Mouse (Mus musculus) bone marrow macrophage, adult 2 months (primary cell): Measurements from ENCODE around the gene Phactr2. TPM values are rescaled to one million over a fixed set of nuclear protein-coding genes. Genes with fewer than 3 reads are reported as not detected.
"Not testable (repeated sequence)": the region's sequence is repeated elsewhere in the genome, so short reads cannot be mapped to it uniquely, and the experiment has no call there.

Experiments
- H3K27ac ChIP-seq: 2 replicates; pipeline ENCODE4 v1.5.1; 2012; ENCODE audit warnings: low read depth, low read length; ENCODE audit not compliant: insufficient read depth
- H3K4me1 ChIP-seq: 2 replicates; pipeline ENCODE4 v1.6.1; 2012; ENCODE audit warnings: low read length; ENCODE audit not compliant: control insufficient read depth, insufficient read depth
- H3K4me3 ChIP-seq: 2 replicates; pipeline ENCODE4 v1.5.1; 2012; ENCODE audit warnings: mild to moderate bottlenecking, low read length, moderate library complexity; ENCODE audit not compliant: insufficient read depth
- CTCF ChIP-seq: IDR thresholded peaks from 2 replicates; pipeline ENCODE4 v1.5.1; 2012; ENCODE audit warnings: low read depth, mild to moderate bottlenecking, low read length, moderate library complexity
- POLR2A ChIP-seq: IDR thresholded peaks from 2 replicates; pipeline ENCODE4 v1.6.1; 2012; ENCODE audit warnings: mild to moderate bottlenecking, low read depth, low read length, borderline replicate concordance
- polyA plus RNA-seq: library from polyadenylated mRNA; stranded (reverse); fragments of >200 nt; gene quantifications from 2 replicates; pipeline ENCODE4 v1.2.4, GENCODE M21; 2012; ENCODE audit not compliant: missing spikeins, insufficient read depth, insufficient read length

The Phactr2 gene
- polyA plus RNA-seq, 1 experiment: 26.0 TPM

DNA sequence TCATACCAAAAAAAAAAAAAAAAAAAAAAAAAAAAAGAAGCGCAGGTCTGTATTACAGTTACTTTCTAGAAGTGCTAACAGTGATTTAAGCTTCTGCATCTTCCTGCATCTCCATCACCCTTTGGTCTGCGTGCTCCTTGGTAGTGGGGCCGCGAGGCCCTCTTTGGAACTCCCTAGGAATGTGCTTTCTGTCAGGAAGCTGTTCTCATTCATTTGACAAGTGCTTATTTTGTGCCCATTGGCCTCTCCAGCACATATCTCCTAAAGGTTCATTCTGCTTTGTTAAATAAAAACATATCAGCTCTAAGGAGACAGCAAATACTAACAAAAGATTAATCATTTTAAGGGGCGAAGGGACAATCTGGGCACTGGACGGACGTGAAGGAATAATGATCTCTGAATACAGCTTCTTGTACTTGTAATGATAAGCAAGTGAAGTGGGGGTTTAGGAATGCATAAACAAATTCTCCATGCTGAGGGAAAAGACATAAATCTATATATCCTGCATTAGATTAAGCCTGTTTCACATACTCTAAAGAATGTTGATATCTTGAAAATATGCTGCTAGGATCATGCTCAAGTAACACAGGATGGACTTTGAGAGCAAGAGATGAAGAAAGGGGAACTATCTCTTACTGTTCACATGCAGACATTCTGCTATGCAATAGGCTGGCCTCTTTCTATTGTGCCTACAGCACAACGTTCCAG, 264.1 kb downstream of the Phactr2 start:
- TF ChIP-seq CTCF: no peak
- TF ChIP-seq POLR2A: no peak

DNA sequence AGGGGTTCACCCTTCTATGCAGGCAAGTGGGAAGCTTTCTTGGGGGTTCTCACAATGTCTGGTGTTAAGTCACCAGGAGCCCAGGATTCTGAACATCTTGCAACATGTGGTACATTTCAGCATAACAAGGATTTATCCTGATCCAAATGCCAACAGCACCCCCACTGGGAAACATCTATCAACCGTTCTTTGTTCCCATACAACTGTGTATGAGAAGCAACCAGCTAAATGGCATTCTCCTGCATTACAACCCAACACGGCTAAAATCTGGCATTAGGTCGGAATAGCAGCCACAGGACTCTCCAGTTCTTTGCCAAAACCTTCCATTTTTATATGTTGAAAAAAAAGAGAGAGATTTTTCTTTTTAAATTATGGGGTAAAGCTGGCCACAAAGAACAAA, 264.7 kb downstream of the Phactr2 start:
- H3K4me1 ChIP-seq: no peaks in the 10 kb centered on the region
- no peak overlapping the region for H3K4me3 ChIP-seq
- H3K27ac ChIP-seq: no peak overlapping the region
- TF ChIP-seq POLR2A (no peak), CTCF (no peak)

More for the DNA sequence above, 264.1 kb downstream of the Phactr2 start:
- Histone ChIP-seq H3K4me3 (no peak overlapping the region), H3K4me1 (no peaks in the 10 kb centered on the region), H3K27ac (no peak overlapping the region)

- Histone ChIP-seq H3K4me3 (no peak overlapping the region), H3K4me1 (no peaks in the 10 kb centered on the region), H3K27ac (no peak overlapping the region)
- TF ChIP-seq POLR2A: no peak
- no peak for TF ChIP-seq CTCF
Observed at GRCm38 (mm10) chr10:13209061-13209460, 265.2 kb downstream of the Phactr2 start.

DNA sequence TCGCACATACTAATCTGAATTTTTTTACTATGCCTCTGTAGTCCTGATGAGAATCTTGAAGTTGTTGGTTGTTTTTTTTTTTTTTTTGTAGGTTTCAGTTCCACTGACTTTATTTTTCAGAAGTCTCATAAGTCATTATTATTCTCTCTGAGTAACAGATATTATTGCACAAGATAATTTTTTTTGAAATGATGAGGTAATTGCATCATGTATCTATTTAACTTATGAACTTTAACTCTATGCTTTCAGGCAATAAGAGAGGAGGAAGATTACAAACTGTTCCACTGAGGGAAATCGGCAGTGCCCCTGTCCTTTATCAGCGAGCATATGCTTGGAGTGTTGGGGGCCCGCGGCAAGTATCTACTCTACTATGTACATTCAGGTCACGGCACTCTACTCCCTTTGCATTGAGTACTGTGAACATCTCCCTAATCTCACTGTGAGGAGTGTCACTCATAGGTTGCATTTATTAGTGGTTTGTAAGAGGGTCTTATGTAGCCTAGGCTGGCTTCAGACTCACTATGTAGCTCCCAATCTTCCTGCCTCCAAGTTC, 272.4 kb downstream of the Phactr2 start:
- no peak overlapping the region for H3K4me3 ChIP-seq
- H3K27ac ChIP-seq: no peak overlapping the region
- peaks cover 8% of the 10 kb centered on the region for H3K4me1 ChIP-seq
- no peak for TF ChIP-seq POLR2A
- TF ChIP-seq CTCF: no peak

- TF ChIP-seq CTCF: no peak
- TF ChIP-seq POLR2A: no peak
Observed at GRCm38 (mm10) chr10:13200862-13201261, 273.4 kb downstream of the Phactr2 start.

GRCm38 (mm10) chr10:13199234-13199633, 275.0 kb downstream of the Phactr2 start:
- Histone ChIP-seq H3K4me1 (peaks cover 8% of the 10 kb centered on the region), H3K27ac (no peak overlapping the region), H3K4me3 (no peak overlapping the region)
- TF ChIP-seq POLR2A (no peak), CTCF (no peak)

More at GRCm38 (mm10) chr10:13200862-13201261, 273.4 kb downstream of the Phactr2 start:
- H3K4me1 ChIP-seq: peaks cover 8% of the 10 kb centered on the region
- H3K4me3 ChIP-seq: no peak overlapping the region
- H3K27ac ChIP-seq: peak overlapping the region; percentile 12; the same call in 1 of the 2 replicates

DNA sequence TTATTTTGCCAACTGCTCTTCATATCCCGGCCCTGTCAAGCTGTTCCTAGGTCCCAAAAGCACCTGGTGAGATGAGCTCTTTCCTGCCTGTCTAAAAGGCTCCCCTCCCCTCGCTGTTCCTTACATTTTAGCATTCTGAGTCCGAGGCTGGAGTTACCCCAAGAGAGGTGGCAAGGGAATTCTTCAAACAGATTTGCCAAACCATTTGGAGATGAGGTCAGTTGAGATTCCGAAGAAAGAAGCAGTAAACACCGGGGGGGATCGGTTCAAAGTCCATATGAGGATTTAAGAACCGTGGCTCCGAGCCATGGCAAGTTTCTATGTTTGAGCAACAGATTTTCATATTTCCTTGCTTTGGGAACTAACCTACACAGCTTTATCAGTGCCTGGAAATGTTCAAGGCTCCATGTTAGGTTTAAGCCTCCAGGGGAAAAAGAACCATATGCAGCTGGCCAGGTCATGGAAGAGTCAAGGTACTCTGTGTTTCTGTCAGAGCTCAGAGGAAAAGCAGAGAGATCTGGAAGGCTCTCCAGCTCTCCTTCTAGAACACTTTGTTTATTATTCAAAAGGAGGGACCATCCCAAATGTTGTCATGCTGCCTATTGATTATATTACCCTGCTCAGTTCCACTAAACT, 277.2 kb downstream of the Phactr2 start:
- Histone ChIP-seq H3K27ac (no peak overlapping the region), H3K4me1 (peaks cover 10% of the 10 kb centered on the region), H3K4me3 (no peak overlapping the region)
- TF ChIP-seq CTCF: no peak
- TF ChIP-seq POLR2A: no peak

- H3K4me1 ChIP-seq, H3K27ac ChIP-seq: not testable (repeated sequence)
- H3K4me3 ChIP-seq: peak overlapping the region; percentile 86; the same call in 1 of the 2 replicates
Observed at GRCm38 (mm10) chr10:13193496-13193895, 280.7 kb downstream of the Phactr2 start.

GRCm38 (mm10) chr10:13192731-13193351, 281.4 kb downstream of the Phactr2 start, which contains the start of gene Ltv1:
TSS of gene Ltv1 (minus strand) at chr10:13193168.
- peak within 1 kb of the TSS; percentile 86 for H3K4me3 ChIP-seq
- peak within 1 kb of the TSS; percentile 82 for H3K27ac ChIP-seq
- H3K4me1 ChIP-seq: peaks cover 5% of the 10 kb centered on the region; the same call in 1 of the 2 replicates
- TF ChIP-seq CTCF: no peak
- no peak for TF ChIP-seq POLR2A

DNA sequence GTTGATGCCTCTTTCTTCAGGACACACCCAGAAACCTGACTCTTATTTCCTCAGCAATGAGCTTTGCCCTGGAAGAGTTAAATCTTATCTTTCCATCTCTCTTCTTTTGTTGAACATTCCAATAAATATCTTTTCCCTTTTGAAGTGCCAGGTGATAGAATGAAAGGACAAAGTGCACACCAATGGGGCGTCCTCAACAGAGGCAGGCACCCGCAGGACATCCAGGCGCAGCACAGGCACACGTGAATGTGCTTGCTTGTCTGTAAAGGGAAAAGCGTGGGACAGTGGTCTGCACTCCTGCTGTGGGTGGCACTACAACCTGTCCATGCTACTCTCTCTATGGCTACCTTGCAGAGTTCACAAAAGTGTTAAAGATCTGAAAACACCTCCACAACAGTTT, 284.3 kb downstream of the Phactr2 start:
- H3K27ac ChIP-seq: no peak overlapping the region
- TF ChIP-seq CTCF (no peak), POLR2A (no peak)
- H3K4me3 ChIP-seq: no peak overlapping the region

More for the DNA sequence above, 284.3 kb downstream of the Phactr2 start:
- H3K4me1 ChIP-seq: peaks cover 5% of the 10 kb centered on the region; the same call in 1 of the 2 replicates
